27 mouse cellular contexts compared by ENCODE assay signal in the genomic region with DNA sequence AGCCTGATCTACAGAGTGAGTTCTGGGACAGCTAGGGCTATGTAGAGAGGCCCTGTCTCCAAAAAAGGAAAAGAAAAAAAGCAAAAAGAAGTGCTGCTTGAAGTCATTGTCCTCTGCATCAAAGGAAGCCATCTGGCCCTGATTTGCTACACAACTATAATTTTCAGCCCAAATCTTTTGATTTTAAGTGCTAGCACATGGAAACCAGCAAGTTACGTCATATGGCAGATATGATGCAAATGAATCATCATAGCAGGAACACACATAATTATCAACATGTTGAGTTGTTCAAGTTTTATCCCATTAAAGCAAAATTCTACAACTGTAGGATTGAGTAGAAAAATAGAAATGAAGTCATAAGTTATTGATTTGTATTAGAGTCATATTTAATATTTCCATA.
"Had no signal": no experiment of that assay in that cellular context is flagged by ENCODE, and none has a peak within 500 bp of the region (broad histone marks: within the 10 kb centered on the region; RNA-seq: fewer than 3 reads in every experiment).

No protein-coding gene starts in this region.

- H3K9ac ChIP-seq: heart, embryonic 12.5 days; hindbrain, embryonic 13.5 days; hindbrain, embryonic 15.5 days; kidney, embryonic 15.5 days; limb, embryonic 13.5 days; limb, embryonic 15.5 days; liver, embryonic 12.5 days; liver, embryonic 14.5 days had no signal

- H3K4me2 ChIP-seq: heart, embryonic 12.5 days; hindbrain, embryonic 13.5 days; hindbrain, embryonic 15.5 days; kidney, embryonic 15.5 days; limb, embryonic 13.5 days; limb, embryonic 15.5 days; liver, embryonic 12.5 days had no signal

- DNase-seq: gastrocnemius, adult 2 months; gastrocnemius, postnatal 10 days; gastrocnemius, postnatal 36 days; heart, adult 18-20 months; heart, postnatal 10 days; kidney, adult 11 months; kidney, adult 2 months; kidney, adult 9 months; kidney, postnatal 14 days; kidney, postnatal 36 days; layer of hippocampus, adult 9-11 months; layer of hippocampus, postnatal 36 days; left cerebral cortex, postnatal 4 days; lung, adult 18-20 months had no signal

- H3K4me3 ChIP-seq: gastrocnemius, adult 2 months; heart, embryonic 10.5 days; heart, embryonic 12.5 days; hindbrain, embryonic 13.5 days; hindbrain, embryonic 15.5 days; kidney, embryonic 15.5 days; left cerebral cortex, adult 2 months; limb, embryonic 13.5 days; limb, embryonic 15.5 days; liver, embryonic 12.5 days had no signal

- H3K27me3 ChIP-seq: heart, embryonic 12.5 days; hindbrain, embryonic 13.5 days; hindbrain, embryonic 15.5 days; kidney, embryonic 15.5 days; limb, embryonic 13.5 days; limb, embryonic 15.5 days; liver, embryonic 12.5 days had no signal

- H3K27ac ChIP-seq: gastrocnemius, adult 2 months; heart, embryonic 10.5 days; hindbrain, embryonic 13.5 days; hindbrain, embryonic 15.5 days; hindbrain, postnatal 0 days; kidney, embryonic 15.5 days; kidney, postnatal 0 days; left cerebral cortex, adult 2 months; limb, embryonic 13.5 days; limb, embryonic 15.5 days; liver, embryonic 12.5 days; liver, embryonic 14.5 days had no signal

- H3K4me1 ChIP-seq: heart, embryonic 10.5 days; heart, embryonic 12.5 days; hindbrain, embryonic 13.5 days; hindbrain, embryonic 15.5 days; kidney, embryonic 15.5 days; limb, embryonic 13.5 days; limb, embryonic 15.5 days; liver, embryonic 12.5 days had no signal

- H3K9me3 ChIP-seq: heart, embryonic 10.5 days; heart, embryonic 12.5 days; hindbrain, embryonic 13.5 days; hindbrain, embryonic 15.5 days; kidney, embryonic 15.5 days; limb, embryonic 13.5 days; limb, embryonic 15.5 days; liver, embryonic 12.5 days had no signal

- H3K36me3 ChIP-seq: heart, embryonic 10.5 days; heart, embryonic 12.5 days; hindbrain, embryonic 13.5 days; hindbrain, embryonic 15.5 days; kidney, embryonic 15.5 days; limb, embryonic 13.5 days; limb, embryonic 15.5 days; liver, embryonic 12.5 days had no signal

- ATAC-seq: hindbrain, postnatal 0 days; intestine, embryonic 16.5 days; liver, embryonic 12.5 days had no signal
